Mouse (Mus musculus) ES-E14 (cell line): ENCODE results near the gene Hipk2. TPM values are rescaled to one million over a fixed set of nuclear protein-coding genes. Genes with fewer than 3 reads are reported as not detected.
A peak's percentile ranks its signal among the peaks of the same experiment; 100 is the strongest.

Source experiments
- DNase-seq: peaks from one replicate; pipeline ENCODE4 v3.0.0-alpha.2; 2013; ENCODE audit warnings: low read depth, low spot score
- H3K27ac ChIP-seq: 2 replicates; pipeline ENCODE4 v1.5.1; 2012; ENCODE audit warnings: low read depth, mild to moderate bottlenecking, low read length, moderate library complexity, mixed read lengths; ENCODE audit not compliant: poor library complexity, insufficient read depth, severe bottlenecking
- H3K36me3 ChIP-seq: 2 replicates; pipeline ENCODE4 v1.6.1; 2012; ENCODE audit warnings: mild to moderate bottlenecking, low read length, moderate library complexity, mixed read lengths; ENCODE audit not compliant: control insufficient read depth, poor library complexity, insufficient read depth, severe bottlenecking
- H3K4me1 ChIP-seq, 2 experiments: fragments of 150-350 bp in 1 of 2; sonication (generic) in 1 of 2; 2 replicates each; pipeline ENCODE4 v1.6.1; 2012; ENCODE audit warnings: low read length in 2 of 2, mild to moderate bottlenecking in 1 of 2, mixed read lengths in 1 of 2; ENCODE audit not compliant: control insufficient read depth in 2 of 2, insufficient read depth in 2 of 2, poor library complexity in 1 of 2
- H3K4me3 ChIP-seq, 2 experiments: fragments of 150-350 bp in 1 of 2; sonication (generic) in 1 of 2; 2 replicates each; pipeline ENCODE4 v1.5.1; 2012; ENCODE audit warnings: low read length in 2 of 2, low read depth in 1 of 2, mild to moderate bottlenecking in 1 of 2, mixed read lengths in 1 of 2; ENCODE audit not compliant: insufficient read depth in 1 of 2, poor library complexity in 1 of 2, severe bottlenecking in 1 of 2
- H3K9ac ChIP-seq: 2 replicates; pipeline ENCODE4 v1.6.1; 2012; ENCODE audit warnings: low read depth, mild to moderate bottlenecking, low read length, mixed read lengths; ENCODE audit not compliant: poor library complexity, insufficient read depth, severe bottlenecking
- H3K9me3 ChIP-seq: fragments of 150-350 bp; sonication (generic); 2 replicates; pipeline ENCODE4 v1.6.1; 2012; ENCODE audit warnings: low read depth, mild to moderate bottlenecking, low read length; ENCODE audit not compliant: control insufficient read depth, insufficient read depth
- CHD2 ChIP-seq: IDR thresholded peaks from 2 replicates; pipeline ENCODE4 v1.6.1; 2014; ENCODE audit warnings: mild to moderate bottlenecking, low read depth, low read length, inconsistent platforms
- HCFC1 ChIP-seq: IDR thresholded peaks from 2 replicates; pipeline ENCODE4 v1.6.1; 2012; ENCODE audit warnings: low read length, inconsistent platforms, borderline replicate concordance; ENCODE audit not compliant: insufficient read depth
- MAFK ChIP-seq: IDR thresholded peaks from 2 replicates; pipeline ENCODE4 v1.6.1; 2014; ENCODE audit warnings: mild to moderate bottlenecking, low read depth, low read length, inconsistent platforms; ENCODE audit not compliant: insufficient read depth
- ZC3H11A ChIP-seq: IDR thresholded peaks from 2 replicates; pipeline ENCODE4 v1.6.1; 2012; ENCODE audit warnings: low read depth, mild to moderate bottlenecking, inconsistent platforms, low read length, borderline replicate concordance
- ZNF384 ChIP-seq: IDR thresholded peaks from 2 replicates; pipeline ENCODE4 v1.6.1; 2012; ENCODE audit warnings: low read depth, low read length, inconsistent platforms
- in situ Hi-C, 2 experiments: fragments of 600-800 bp; cut with MboI; formaldehyde crosslinking; loops; one replicate each; pipeline ENCODE4 v1.15.1; 2025; ENCODE audit warnings: low sequenced_read_pairs in 2 of 2, inconsistent platforms in 1 of 2; ENCODE audit not compliant: unreplicated experiment in 2 of 2
- total RNA-seq: library from RNA; depleted of rRNA; stranded (reverse); fragments of 300-350 nt; gene quantifications from 2 replicates; pipeline ENCODE4 v1.2.3, GENCODE M21; 2012; rRNA removed

Gene Hipk2
- total RNA-seq, 1 experiment, result 7.0 TPM

GRCm38 (mm10) chr6:38650263-38650937, 225.6 kb downstream of the Hipk2 start:
- peak; percentile 72 for DNase-seq
- Histone ChIP-seq H3K9me3 (no peaks in the 10 kb centered on the region), H3K27ac (no peak overlapping the region), H3K9ac (no peak overlapping the region), H3K36me3 (no peaks in the 10 kb centered on the region), H3K4me1 (no peaks in the 10 kb centered on the region), H3K4me3 (0 out of 4 replicates have a peak overlapping the region, but pooled peaks of 1 of the 2 experiments have one; percentile 29)
- no peak for TF ChIP-seq ZNF384
- no peak for TF ChIP-seq CHD2
- peak; percentile 57; the same call in 1 of the 2 replicates for TF ChIP-seq ZC3H11A
- TF ChIP-seq MAFK, result no peak
- no peak for TF ChIP-seq HCFC1
- in situ Hi-C loops, result no loop called here

GRCm38 (mm10) chr6:38649545-38649944, 226.4 kb downstream of the Hipk2 start:
- Histone ChIP-seq H3K36me3 (no peaks in the 10 kb centered on the region), H3K9me3 (no peaks in the 10 kb centered on the region), H3K4me1 (no peaks in the 10 kb centered on the region), H3K9ac (no peak overlapping the region), H3K27ac (no peak overlapping the region), H3K4me3 (no peak overlapping the region)
- 0 out of 2 replicates have a peak, but pooled peaks have one; percentile 15 for TF ChIP-seq ZC3H11A
- TF ChIP-seq CHD2, result no peak
- in situ Hi-C loops, result loop anchor here in 1 of 2 experiments (10.0 kb wide), 1 partner anchor 255 kb away; no protein-coding TSS in a partner anchor
- no peak for DNase-seq

Other genes starting within 250 kb of the Hipk2 start
- gene Klrg2, start 238.9 kb downstream of the Hipk2 start, total RNA-seq, result 3.2 and 4.7 TPM in 2 replicates
- gene Clec2l, start 213.1 kb downstream of the Hipk2 start, total RNA-seq, result 1.3 and 1.4 TPM in 2 replicates
- not detected in 2 replicates for gene Tbxas1, start 761 bp downstream of the Hipk2 start, total RNA-seq
- gene Parp12, start 242.2 kb upstream of the Hipk2 start, total RNA-seq, result 8.9 and 9.5 TPM in 2 replicates